Mouse (Mus musculus) hindbrain, embryonic 12.5 days (tissue): ENCODE measurements at regions not wholly inside any gene's neighbourhood (a gene's known extent, or its start where the extent isn't known, plus 50 kb on each side); places are given as distances from the start of the nearest gene placed in this dataset.

Experiments
- ATAC-seq: fragments of 200-750 bp; cut with Nextera tagmentation; 2 replicates; pipeline ENCODE4 v1.8.0; 2017; ENCODE audit warnings: moderate TSS enrichment; ENCODE audit not compliant: low FRiP score
- H3K27ac ChIP-seq: fragments of 300-500 bp; sonication (generic); 2 replicates; pipeline ENCODE4 v1.5.1; 2016; ENCODE audit warnings: mild to moderate bottlenecking
- H3K27me3 ChIP-seq: fragments of 300-500 bp; sonication (generic); 2 replicates; pipeline ENCODE4 v1.6.1; 2016; ENCODE audit warnings: mild to moderate bottlenecking
- H3K36me3 ChIP-seq: fragments of 300-500 bp; sonication (generic); 2 replicates; pipeline ENCODE4 v1.6.1; 2016; ENCODE audit warnings: mild to moderate bottlenecking
- H3K4me1 ChIP-seq: fragments of 300-500 bp; sonication (generic); 2 replicates; pipeline ENCODE4 v1.6.1; 2016
- H3K4me2 ChIP-seq: fragments of 300-500 bp; sonication (generic); replicated peaks from 2 replicates; pipeline ENCODE4 v1.6.1; 2016; ENCODE audit warnings: mild to moderate bottlenecking
- H3K4me3 ChIP-seq: fragments of 300-500 bp; sonication (generic); 2 replicates; pipeline ENCODE4 v1.5.1; 2016; ENCODE audit warnings: mild to moderate bottlenecking
- H3K9ac ChIP-seq: fragments of 300-500 bp; sonication (generic); 2 replicates; pipeline ENCODE4 v1.6.1; 2016; ENCODE audit warnings: mild to moderate bottlenecking, moderate library complexity
- H3K9me3 ChIP-seq: fragments of 300-500 bp; sonication (generic); replicated peaks from 2 replicates; pipeline ENCODE4 v1.6.1; 2016; ENCODE audit warnings: mild to moderate bottlenecking
- WGBS: fragments of 180-500 bp; shearing (Covaris S2); methylation state at CpG from one replicate; pipeline ENCODE4 v1.1.7; 2016; 5-methylcytosine and 5-hydroxymethylcytosine counted together

DNA sequence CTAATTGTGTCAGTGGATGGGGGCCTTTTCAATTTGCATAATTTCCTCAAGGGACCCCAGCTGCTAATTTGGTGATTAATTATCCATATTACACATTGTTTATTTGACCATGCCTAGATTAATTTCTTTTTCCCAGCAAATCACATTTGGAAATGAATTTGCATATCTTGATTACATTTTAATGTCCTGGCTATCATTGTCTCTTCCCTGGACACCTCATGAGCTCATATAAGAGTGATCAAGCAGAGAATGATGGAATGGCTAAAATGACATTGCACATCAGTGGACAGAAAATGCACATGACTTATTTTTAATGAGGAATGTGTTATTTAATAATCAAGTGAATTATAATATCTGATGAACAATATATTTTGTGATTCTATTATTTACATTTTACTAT is 392.1 kb downstream of the Btg1 start:
- Histone ChIP-seq H3K27me3 (no peaks in the 10 kb centered on the region), H3K4me2 (no peak overlapping the region), H3K27ac (no peak overlapping the region), H3K4me1 (no peaks in the 10 kb centered on the region), H3K36me3 (no peaks in the 10 kb centered on the region), H3K4me3 (no peak overlapping the region), H3K9ac (no peak overlapping the region), H3K9me3 (no peaks in the 10 kb centered on the region)
- ATAC-seq = peak; percentile 80

DNA sequence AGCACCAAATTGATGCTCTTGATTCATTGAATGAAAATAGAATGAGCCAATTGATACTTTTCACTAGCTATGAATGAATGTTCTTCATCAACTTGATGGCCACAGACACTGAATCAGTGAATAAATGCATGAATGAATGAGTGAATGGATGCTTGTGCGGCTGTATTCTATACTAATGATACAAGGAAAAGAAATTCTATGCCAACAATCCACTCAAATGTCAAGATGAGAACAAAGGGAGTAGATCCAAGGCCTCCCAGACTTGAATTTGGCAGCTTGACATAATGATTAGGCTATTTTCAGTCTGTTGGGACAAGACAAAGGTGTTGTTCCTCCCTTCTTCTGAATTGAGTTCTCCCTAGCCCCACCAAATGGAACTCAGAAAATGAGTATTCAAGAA is 393.1 kb downstream of the Btg1 start:
- WGBS = 43% methylated on average over 1 of the region's 1 CpGs
- no peak for ATAC-seq
- Histone ChIP-seq H3K4me3 (no peak overlapping the region), H3K9me3 (no peaks in the 10 kb centered on the region), H3K27ac (no peak overlapping the region), H3K9ac (no peak overlapping the region), H3K4me2 (no peak overlapping the region), H3K4me1 (no peaks in the 10 kb centered on the region), H3K27me3 (no peaks in the 10 kb centered on the region), H3K36me3 (no peaks in the 10 kb centered on the region)

DNA sequence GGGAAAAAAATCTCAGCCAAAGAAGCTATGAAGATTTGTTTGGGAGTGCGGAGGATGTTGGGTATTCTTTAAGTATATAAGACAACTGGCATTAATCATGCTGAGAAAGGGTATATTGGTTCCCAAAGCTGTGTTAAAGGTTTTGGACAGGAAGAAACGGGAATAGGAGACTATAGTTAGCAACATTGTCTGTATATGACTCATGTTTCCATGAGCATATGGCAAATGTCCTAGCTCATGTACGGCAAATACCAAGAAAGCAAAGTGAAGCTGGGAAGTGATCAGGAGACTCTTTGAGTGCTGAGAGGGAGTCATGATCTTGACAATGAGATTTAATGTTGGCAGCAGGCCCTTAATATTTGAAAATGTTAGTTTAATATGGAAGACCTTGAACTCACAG is 401.8 kb downstream of the Btg1 start:
- H3K9ac ChIP-seq = no peak overlapping the region
- H3K27ac ChIP-seq = no peak overlapping the region
- no peak overlapping the region for H3K4me2 ChIP-seq
- H3K4me3 ChIP-seq = no peak overlapping the region
- H3K36me3 ChIP-seq = no peaks in the 10 kb centered on the region
- 88% methylated on average over 3 of the region's 3 CpGs for WGBS
- H3K27me3 ChIP-seq = no peaks in the 10 kb centered on the region
- H3K9me3 ChIP-seq = no peaks in the 10 kb centered on the region
- no peaks in the 10 kb centered on the region for H3K4me1 ChIP-seq
- no peak for ATAC-seq

DNA sequence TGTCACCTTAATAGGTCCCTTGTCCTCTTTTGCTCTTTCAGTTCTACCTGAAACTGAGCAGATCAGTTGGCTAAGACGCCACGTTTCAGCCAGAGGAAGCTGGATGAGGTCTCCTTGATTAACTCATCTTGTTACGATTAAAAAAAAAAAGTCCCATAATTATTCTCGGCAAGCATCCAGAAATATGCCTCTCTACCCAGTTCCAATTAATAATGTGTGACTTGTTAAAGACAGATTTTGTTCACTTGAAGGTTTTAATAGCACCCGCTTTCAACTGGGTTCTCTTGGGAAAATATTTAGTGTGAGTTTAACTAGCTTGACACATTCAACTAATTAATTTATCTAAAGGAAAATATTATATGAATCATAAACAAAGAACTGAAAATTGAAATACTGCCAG is 412.0 kb downstream of the Btg1 start:
- H3K36me3 ChIP-seq = no peaks in the 10 kb centered on the region
- H3K4me3 ChIP-seq = no peak overlapping the region
- 91% methylated on average over 5 of the region's 5 CpGs for WGBS
- no peak overlapping the region for H3K9ac ChIP-seq
- no peaks in the 10 kb centered on the region for H3K27me3 ChIP-seq
- no peak overlapping the region for H3K27ac ChIP-seq
- no peak overlapping the region for H3K4me2 ChIP-seq
- no peaks in the 10 kb centered on the region for H3K9me3 ChIP-seq
- no peak for ATAC-seq
- H3K4me1 ChIP-seq = no peaks in the 10 kb centered on the region

DNA sequence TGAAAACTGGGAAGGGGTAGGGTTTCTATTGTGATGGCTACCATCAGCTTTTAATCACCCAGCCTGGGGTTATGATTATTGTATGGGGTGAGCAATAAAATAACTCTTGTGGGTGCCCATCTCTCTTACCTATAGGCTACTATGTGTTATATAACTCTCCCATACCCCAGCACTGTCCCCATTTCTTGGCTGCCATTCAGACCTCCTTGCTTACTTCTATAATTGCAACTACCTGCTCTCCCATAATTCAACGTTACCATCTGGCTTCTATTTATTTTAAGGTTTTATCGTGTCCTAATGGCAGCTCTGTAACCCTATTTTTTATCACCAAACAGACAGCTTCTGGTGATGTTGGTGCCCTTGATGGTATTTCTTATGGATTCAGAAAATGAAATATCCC is 414.2 kb downstream of the Btg1 start:
- 90% methylated on average over 2 of the region's 2 CpGs for WGBS
- no peak overlapping the region for H3K27ac ChIP-seq
- no peaks in the 10 kb centered on the region for H3K9me3 ChIP-seq
- H3K4me3 ChIP-seq = no peak overlapping the region
- H3K9ac ChIP-seq = no peak overlapping the region
- no peaks in the 10 kb centered on the region for H3K4me1 ChIP-seq
- H3K27me3 ChIP-seq = no peaks in the 10 kb centered on the region
- no peak overlapping the region for H3K4me2 ChIP-seq
- no peak for ATAC-seq
- H3K36me3 ChIP-seq = no peaks in the 10 kb centered on the region

DNA sequence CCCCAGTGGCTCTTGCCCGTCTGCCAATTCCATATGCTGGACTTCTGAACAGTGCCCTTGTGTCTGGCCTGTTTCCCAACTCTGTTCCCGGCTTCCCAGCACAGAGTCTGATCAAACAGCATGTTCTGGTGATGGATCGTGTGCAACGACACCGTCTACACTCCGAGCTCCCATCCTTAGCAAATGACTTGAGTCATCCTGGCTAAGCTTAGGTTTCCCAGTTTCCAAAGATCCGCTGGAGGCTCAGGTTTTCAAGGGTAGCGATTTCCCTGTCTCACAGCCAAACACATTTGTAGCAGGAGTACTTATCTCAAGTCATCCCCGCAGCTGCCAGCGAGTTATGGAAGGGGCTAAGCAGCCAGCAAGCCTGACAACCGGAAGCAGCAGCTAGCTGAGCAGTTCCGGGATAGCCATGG is 418.6 kb downstream of the Btg1 start:
- Histone ChIP-seq H3K27me3 (no peaks in the 10 kb centered on the region), H3K9ac (no peak overlapping the region), H3K36me3 (no peaks in the 10 kb centered on the region), H3K4me2 (no peak overlapping the region), H3K27ac (no peak overlapping the region), H3K4me3 (no peak overlapping the region), H3K9me3 (no peaks in the 10 kb centered on the region), H3K4me1 (no peaks in the 10 kb centered on the region)
- 79% methylated on average over 12 of the region's 12 CpGs for WGBS
- no peak for ATAC-seq

DNA sequence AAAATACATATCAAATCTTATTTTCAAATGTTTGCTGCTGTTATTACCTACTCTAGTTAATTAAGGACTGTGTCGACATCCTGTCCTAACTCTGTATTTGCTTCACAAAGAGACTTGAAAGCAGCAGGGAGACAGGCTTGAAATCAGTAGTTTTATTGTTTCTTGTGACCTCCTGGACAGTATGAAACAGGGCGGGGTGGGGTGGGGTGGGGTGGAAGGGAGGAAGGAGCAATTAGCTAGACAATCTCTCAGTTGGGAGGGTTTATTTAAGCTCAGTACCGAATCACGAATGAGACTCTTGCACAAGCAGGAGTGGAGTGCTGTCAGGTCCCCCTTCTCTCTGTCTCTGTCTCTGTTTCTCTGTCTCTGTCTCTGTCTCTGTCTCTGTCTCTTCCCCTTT is 421.2 kb downstream of the Btg1 start:
- no peaks in the 10 kb centered on the region for H3K36me3 ChIP-seq
- no peak for ATAC-seq
- H3K4me2 ChIP-seq = no peak overlapping the region
- no peaks in the 10 kb centered on the region for H3K27me3 ChIP-seq
- no peak overlapping the region for H3K9ac ChIP-seq
- WGBS = 50% methylated on average over 4 of the region's 4 CpGs
- no peak overlapping the region for H3K27ac ChIP-seq
- H3K9me3 ChIP-seq = no peaks in the 10 kb centered on the region
- H3K4me1 ChIP-seq = no peaks in the 10 kb centered on the region
- H3K4me3 ChIP-seq = no peak overlapping the region

DNA sequence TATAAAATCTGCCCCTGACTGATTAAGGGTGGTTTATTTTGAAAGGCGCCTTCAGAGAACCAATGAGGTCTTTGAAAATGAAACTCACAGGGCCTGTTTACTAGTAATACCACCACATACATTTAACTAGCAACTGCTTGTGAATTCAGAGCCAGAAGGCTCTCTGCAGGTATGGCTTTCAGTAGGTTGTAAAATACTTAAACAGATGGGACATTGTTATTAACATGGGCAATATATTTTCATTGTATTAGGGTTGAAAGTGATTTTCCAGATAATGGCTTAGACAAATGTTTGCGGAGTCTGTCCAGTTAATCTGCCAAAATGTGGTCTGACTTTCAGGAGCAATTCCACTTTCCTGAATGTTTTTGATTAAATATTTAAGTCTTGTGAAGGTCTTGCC is 430.8 kb downstream of the Btg1 start:
- H3K9me3 ChIP-seq = no peaks in the 10 kb centered on the region
- no peak overlapping the region for H3K4me2 ChIP-seq
- 96% methylated on average over 2 of the region's 2 CpGs for WGBS
- no peaks in the 10 kb centered on the region for H3K4me1 ChIP-seq
- no peaks in the 10 kb centered on the region for H3K27me3 ChIP-seq
- H3K27ac ChIP-seq = no peak overlapping the region
- H3K9ac ChIP-seq = no peak overlapping the region
- no peak overlapping the region for H3K4me3 ChIP-seq
- no peaks in the 10 kb centered on the region for H3K36me3 ChIP-seq
- no peak for ATAC-seq

DNA sequence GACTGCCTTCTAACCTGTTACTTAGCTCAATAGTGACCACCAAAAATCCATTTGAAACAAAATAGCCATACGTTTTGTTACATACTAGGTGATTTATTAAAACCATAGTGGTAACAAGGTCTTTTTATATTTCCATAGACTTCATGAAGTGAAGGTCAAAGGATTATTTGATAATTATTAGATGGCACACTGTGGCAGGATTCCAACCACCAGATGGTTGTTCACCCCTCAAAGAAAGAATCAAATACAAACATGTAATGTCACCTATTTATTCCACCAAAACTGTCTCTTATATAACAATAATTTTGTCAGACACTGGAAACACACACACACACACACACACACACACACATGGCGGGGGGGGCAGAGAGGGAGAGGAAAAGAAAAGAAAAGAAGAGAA is 431.2 kb downstream of the Btg1 start:
- no peaks in the 10 kb centered on the region for H3K9me3 ChIP-seq
- 77% methylated on average over 2 of the region's 2 CpGs for WGBS
- H3K36me3 ChIP-seq = no peaks in the 10 kb centered on the region
- ATAC-seq = no peak
- H3K27ac ChIP-seq = no peak overlapping the region
- H3K4me2 ChIP-seq = no peak overlapping the region
- H3K9ac ChIP-seq = no peak overlapping the region
- H3K4me1 ChIP-seq = no peaks in the 10 kb centered on the region
- no peaks in the 10 kb centered on the region for H3K27me3 ChIP-seq
- H3K4me3 ChIP-seq = no peak overlapping the region

DNA sequence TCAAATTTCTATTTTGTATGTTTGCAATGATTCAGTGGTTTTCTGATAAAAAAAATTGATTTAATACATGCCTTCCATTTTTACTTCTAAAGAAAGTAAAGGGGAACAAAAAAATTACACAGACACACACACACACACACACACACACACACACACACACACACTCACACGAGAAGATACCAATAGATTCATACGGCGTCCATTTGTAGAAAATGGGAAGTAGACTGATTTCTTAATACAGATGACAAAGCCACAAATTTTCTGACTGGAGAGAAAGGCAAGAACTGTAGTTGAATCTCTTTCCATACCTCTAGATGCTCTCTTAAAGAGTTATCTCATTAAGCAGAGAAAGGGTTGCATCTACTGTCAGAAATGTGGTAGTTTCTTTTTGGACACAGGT is 424.9 kb upstream of the Dcn start:
- Histone ChIP-seq H3K4me1 (no peaks in the 10 kb centered on the region), H3K4me3 (no peak overlapping the region), H3K27ac (no peak overlapping the region), H3K4me2 (no peak overlapping the region), H3K27me3 (no peaks in the 10 kb centered on the region), H3K9ac (no peak overlapping the region), H3K36me3 (no peaks in the 10 kb centered on the region), H3K9me3 (no peaks in the 10 kb centered on the region)
- WGBS = 94% methylated on average over 3 of the region's 3 CpGs
- ATAC-seq = no peak

DNA sequence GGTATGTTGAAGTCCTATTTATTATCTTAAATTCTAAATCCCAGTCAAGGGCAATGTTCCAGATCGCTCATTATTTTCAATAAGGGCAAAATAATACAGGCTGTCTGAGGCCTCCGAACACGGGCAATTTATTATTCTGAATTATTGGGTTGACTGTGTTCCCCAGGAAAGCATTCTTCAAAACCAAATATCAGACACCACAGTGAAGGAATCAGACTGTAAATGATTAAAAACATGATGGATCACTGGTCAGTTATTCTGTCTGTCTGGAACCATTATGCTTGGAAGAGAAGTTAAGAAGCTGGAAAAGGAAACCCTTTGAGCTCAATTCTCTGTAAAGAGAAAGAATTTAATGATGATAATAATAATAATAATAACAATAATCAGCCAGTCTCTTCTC is 417.4 kb upstream of the Dcn start:
- H3K27ac ChIP-seq = no peak overlapping the region

DNA sequence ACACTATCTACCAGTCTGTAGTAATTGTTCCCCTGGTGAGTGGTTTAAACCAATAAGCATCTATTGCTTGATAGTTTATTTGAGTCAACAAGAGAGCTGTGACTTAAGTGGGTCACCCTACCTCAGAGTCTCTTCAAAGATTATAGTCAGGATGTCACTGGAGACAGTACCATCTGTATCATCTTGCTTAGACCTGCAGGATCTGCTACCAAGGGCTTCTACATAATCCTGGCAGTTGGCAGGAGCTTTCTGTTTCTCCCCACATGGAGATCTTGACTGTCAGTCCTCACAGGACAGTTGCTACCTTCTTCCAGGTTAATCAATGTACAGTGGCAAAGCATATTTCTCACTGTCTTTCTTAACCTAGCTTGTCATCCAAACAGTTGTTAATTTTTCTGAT is 414.9 kb upstream of the Dcn start:
- Histone ChIP-seq H3K27ac (no peak overlapping the region), H3K27me3 (no peaks in the 10 kb centered on the region), H3K9me3 (no peaks in the 10 kb centered on the region), H3K4me3 (no peak overlapping the region), H3K4me2 (no peak overlapping the region), H3K36me3 (no peaks in the 10 kb centered on the region), H3K9ac (no peak overlapping the region), H3K4me1 (peaks cover 4% of the 10 kb centered on the region; the same call in 1 of the 2 replicates)
- no peak for ATAC-seq

More for the DNA sequence above, 417.4 kb upstream of the Dcn start:
- Histone ChIP-seq H3K36me3 (no peaks in the 10 kb centered on the region), H3K4me1 (peaks cover 4% of the 10 kb centered on the region; the same call in 1 of the 2 replicates), H3K9ac (no peak overlapping the region), H3K4me2 (no peak overlapping the region), H3K9me3 (no peaks in the 10 kb centered on the region), H3K27me3 (no peaks in the 10 kb centered on the region), H3K4me3 (no peak overlapping the region)
- WGBS = 63% methylated on average over 3 of the region's 3 CpGs
- ATAC-seq = no peak

DNA sequence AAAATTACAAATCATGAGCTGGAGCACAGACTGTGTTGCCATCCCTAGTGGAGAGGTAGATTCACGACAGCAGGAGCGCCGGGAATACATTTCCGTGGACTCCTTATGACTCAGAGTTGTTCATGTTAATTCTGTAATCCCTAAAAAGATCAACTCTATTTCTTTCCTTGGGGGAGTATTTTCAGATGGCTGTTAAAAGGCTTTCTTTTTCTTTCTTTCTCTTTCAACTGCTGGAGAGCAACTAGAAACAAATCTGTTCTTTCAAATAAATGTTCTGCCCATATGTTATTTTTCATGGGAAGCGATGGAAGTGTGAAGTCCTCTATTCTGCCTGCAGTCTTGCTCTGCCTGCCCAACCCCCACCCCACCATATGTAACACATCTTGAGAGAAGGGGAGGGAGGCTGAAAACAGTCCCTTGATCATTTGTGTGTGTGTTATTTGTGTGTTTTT is 401.4 kb upstream of the Dcn start:
- H3K4me3 ChIP-seq = no peak overlapping the region
- no peaks in the 10 kb centered on the region for H3K27me3 ChIP-seq
- no peak overlapping the region for H3K9ac ChIP-seq
- no peaks in the 10 kb centered on the region for H3K4me1 ChIP-seq
- 82% methylated on average over 5 of the region's 5 CpGs for WGBS
- no peaks in the 10 kb centered on the region for H3K9me3 ChIP-seq
- H3K4me2 ChIP-seq = no peak overlapping the region
- no peak for ATAC-seq
- H3K27ac ChIP-seq = no peak overlapping the region
- no peaks in the 10 kb centered on the region for H3K36me3 ChIP-seq

DNA sequence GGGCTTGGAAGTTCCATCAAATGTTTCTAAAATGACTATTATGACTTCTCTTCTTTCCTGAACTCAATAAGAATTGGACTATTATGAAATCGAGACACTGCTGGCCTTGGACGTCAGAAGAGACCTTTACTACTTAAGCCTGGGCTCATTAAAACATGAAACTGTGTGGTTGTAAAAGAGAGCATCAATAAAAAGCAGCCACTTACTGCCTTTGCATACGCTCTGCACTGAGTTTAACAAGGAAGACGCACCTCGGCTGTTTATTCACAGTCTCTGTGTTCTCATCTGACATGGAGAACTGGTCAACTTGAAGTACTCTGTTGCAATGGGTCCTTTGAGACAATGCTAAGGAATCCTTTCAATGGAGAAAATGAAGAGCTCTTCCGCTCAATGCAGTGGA is 399.8 kb upstream of the Dcn start:
- H3K4me3 ChIP-seq = no peak overlapping the region
- no peaks in the 10 kb centered on the region for H3K27me3 ChIP-seq
- ATAC-seq = no peak
- no peaks in the 10 kb centered on the region for H3K4me1 ChIP-seq
- H3K9me3 ChIP-seq = no peaks in the 10 kb centered on the region
- no peak overlapping the region for H3K4me2 ChIP-seq
- 81% methylated on average over 6 of the region's 6 CpGs for WGBS
- H3K36me3 ChIP-seq = no peaks in the 10 kb centered on the region
- no peak overlapping the region for H3K27ac ChIP-seq
- H3K9ac ChIP-seq = no peak overlapping the region
